Mouse (Mus musculus) midbrain, postnatal 0 days (tissue): ENCODE measurements around the gene Gng7. TPM values are rescaled to one million over a fixed set of nuclear protein-coding genes. Genes with fewer than 3 reads are reported as not detected.

Experiments
- ATAC-seq: fragments of 200-750 bp; cut with Nextera tagmentation; 2 replicates; pipeline ENCODE4 v1.8.0; 2017; ENCODE audit warnings: moderate number of reproducible peaks, mild to moderate bottlenecking, moderate TSS enrichment, moderate library complexity; ENCODE audit not compliant: low FRiP score
- DNase-seq: peaks from one replicate; pipeline ENCODE4 v3.0.0-alpha.2; 2015; ENCODE audit warnings: low spot score
- H3K27ac ChIP-seq: fragments of 300-500 bp; sonication (generic); 2 replicates; pipeline ENCODE4 v1.5.1; 2014; ENCODE audit warnings: low read depth, mild to moderate bottlenecking, low read length, mixed read lengths
- H3K27me3 ChIP-seq: fragments of 300-500 bp; sonication (generic); 2 replicates; pipeline ENCODE4 v1.6.1; 2014; ENCODE audit warnings: low read length, control low read depth, mixed read lengths; ENCODE audit not compliant: insufficient read depth
- H3K36me3 ChIP-seq: fragments of 300-500 bp; sonication (generic); 2 replicates; pipeline ENCODE4 v1.6.1; 2014; ENCODE audit warnings: low read length, control low read depth, mixed read lengths; ENCODE audit not compliant: insufficient read depth
- H3K4me1 ChIP-seq: fragments of 300-500 bp; sonication (generic); 2 replicates; pipeline ENCODE4 v1.6.1; 2014; ENCODE audit warnings: mild to moderate bottlenecking, control low read depth, antibody characterized with exemption, low read length, mixed read lengths; ENCODE audit not compliant: insufficient read depth
- H3K4me2 ChIP-seq: fragments of 300-500 bp; sonication (generic); 2 replicates; pipeline ENCODE4 v1.6.1; 2014; ENCODE audit warnings: low read depth, mild to moderate bottlenecking, low read length, mixed read lengths; ENCODE audit not compliant: poor library complexity, severe bottlenecking
- H3K4me3 ChIP-seq: fragments of 300-500 bp; sonication (generic); 2 replicates; pipeline ENCODE4 v1.5.1; 2014; ENCODE audit warnings: low read depth, mild to moderate bottlenecking, low read length, moderate library complexity
- H3K9ac ChIP-seq: fragments of 300-500 bp; sonication (generic); replicated peaks from 2 replicates; pipeline ENCODE4 v1.6.1; 2014; ENCODE audit warnings: mild to moderate bottlenecking, low read length, moderate library complexity, mixed read lengths; ENCODE audit not compliant: poor library complexity, severe bottlenecking
- H3K9me3 ChIP-seq: fragments of 300-500 bp; sonication (generic); 2 replicates; pipeline ENCODE4 v1.6.1; 2016; ENCODE audit warnings: low read length, control low read depth
- CTCF ChIP-seq: IDR thresholded peaks from 2 replicates; pipeline ENCODE4 v1.5.1; 2016; ENCODE audit warnings: antibody characterized with exemption, mild to moderate bottlenecking
- WGBS: fragments of 180-500 bp; shearing (Covaris S2); extraction: QIAGEN DNeasy Blood & Tissue Kit; methylation state at CpG from one replicate; pipeline ENCODE4 v1.1.7; 2014; 5-methylcytosine and 5-hydroxymethylcytosine counted together
- polyA plus RNA-seq: library from polyadenylated mRNA; unstranded; fragments of >200 nt; fragmentation: Nextera tagmentation; extraction: Ambion mirVana; gene quantifications from 2 replicates; pipeline ENCODE4 v1.2.1, GENCODE M21; 2015
- total RNA-seq: library from RNA; depleted of rRNA; stranded (reverse); fragments of >200 nt; gene quantifications from 2 replicates; pipeline ENCODE4 v1.2.3, GENCODE M21; 2014

The Gng7 gene
- total and polyA plus RNA-seq, 2 experiments from 2014 or later: 29.5 to 40.7 TPM

DNA sequence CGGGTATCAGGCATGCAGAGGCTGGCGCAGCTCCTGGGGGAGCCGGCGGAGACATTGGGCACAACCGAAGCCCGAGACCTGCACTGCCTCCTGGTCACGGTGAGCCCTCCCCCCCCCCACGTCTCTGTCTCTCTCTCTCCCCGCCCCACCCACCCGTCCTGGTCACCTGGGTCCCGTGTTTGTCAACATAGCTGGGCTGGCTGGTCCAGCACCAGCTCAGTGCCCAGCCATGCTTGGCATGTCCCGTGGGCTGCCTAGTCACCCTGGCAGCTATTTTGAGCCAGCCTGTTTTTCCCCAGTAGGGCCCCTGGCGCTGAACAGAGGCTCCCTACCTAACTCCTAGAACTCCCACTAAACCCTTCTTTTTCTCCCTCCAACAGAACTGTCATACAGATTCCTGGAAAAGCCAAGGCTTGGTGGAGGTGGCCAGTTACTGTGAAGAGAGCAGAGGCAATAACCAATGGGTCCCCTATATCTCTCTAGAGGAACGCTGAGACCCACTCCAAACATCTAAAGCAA lies 83.5 kb downstream of the Gng7 start:
- no peaks in the 10 kb centered on the region for H3K36me3 ChIP-seq
- peak overlapping the region; percentile 87 for H3K4me2 ChIP-seq
- WGBS: 3% methylated on average over 14 of the region's 14 CpGs
- TF ChIP-seq CTCF: no peak
- H3K9me3 ChIP-seq: no peaks in the 10 kb centered on the region
- peak overlapping the region; percentile 48 for H3K4me3 ChIP-seq
- H3K27me3 ChIP-seq: peaks cover 44% of the 10 kb centered on the region
- H3K27ac ChIP-seq: no peak overlapping the region
- no peak overlapping the region for H3K9ac ChIP-seq
- H3K4me1 ChIP-seq: peaks cover 14% of the 10 kb centered on the region
- ATAC-seq: no peak
- peak; percentile 53 for DNase-seq

DNA sequence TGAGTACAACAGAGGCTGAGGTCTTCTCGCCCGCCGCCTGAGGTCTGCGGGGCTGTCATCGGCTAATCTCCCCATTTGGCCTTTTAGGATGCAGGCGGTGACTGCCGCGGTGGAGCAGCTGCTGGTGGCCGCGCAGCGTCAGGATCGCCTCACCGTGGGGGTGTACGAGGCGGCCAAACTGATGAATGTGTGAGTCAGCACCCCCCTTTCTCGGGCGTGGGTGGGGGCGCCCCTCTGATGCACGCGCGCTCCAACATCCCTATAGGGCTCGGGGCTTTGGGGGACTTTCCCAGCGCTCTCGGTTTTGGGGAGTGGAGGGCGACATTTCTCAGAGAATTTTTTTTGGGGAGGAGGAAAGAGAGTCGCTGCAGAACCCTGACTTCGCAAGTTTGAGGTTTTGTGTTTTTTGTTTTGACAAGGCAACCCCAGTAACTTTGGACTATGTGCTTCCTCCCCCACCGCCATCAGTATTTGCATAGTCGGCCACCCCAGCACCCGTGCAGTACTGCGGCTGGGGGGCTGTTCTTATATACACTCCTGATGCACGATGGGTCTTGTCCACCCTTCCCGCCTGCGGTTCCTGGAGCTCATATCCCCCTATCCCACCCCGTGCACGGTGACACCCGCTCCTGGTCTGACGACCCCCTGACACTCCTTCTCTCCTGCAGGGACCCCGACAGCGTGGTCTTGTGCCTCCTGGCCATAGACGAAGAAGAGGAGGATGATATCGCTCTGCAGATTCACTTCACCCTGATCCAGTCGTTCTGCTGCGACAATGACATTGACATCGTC lies 84.2 kb downstream of the Gng7 start:
- no peak for ATAC-seq
- peaks cover 38% of the 10 kb centered on the region for H3K27me3 ChIP-seq
- under 1% methylated on average over 42 of the region's 45 CpGs for WGBS
- no peak overlapping the region for H3K27ac ChIP-seq
- H3K36me3 ChIP-seq: no peaks in the 10 kb centered on the region
- H3K4me3 ChIP-seq: peak overlapping the region; percentile 48
- no peak for TF ChIP-seq CTCF
- H3K9me3 ChIP-seq: no peaks in the 10 kb centered on the region
- DNase-seq: no peak
- peak overlapping the region; percentile 40; the same call in 1 of the 2 replicates for H3K9ac ChIP-seq
- peaks cover 11% of the 10 kb centered on the region; the same call in 1 of the 2 replicates for H3K4me1 ChIP-seq
- H3K4me2 ChIP-seq: peak overlapping the region; percentile 87

DNA sequence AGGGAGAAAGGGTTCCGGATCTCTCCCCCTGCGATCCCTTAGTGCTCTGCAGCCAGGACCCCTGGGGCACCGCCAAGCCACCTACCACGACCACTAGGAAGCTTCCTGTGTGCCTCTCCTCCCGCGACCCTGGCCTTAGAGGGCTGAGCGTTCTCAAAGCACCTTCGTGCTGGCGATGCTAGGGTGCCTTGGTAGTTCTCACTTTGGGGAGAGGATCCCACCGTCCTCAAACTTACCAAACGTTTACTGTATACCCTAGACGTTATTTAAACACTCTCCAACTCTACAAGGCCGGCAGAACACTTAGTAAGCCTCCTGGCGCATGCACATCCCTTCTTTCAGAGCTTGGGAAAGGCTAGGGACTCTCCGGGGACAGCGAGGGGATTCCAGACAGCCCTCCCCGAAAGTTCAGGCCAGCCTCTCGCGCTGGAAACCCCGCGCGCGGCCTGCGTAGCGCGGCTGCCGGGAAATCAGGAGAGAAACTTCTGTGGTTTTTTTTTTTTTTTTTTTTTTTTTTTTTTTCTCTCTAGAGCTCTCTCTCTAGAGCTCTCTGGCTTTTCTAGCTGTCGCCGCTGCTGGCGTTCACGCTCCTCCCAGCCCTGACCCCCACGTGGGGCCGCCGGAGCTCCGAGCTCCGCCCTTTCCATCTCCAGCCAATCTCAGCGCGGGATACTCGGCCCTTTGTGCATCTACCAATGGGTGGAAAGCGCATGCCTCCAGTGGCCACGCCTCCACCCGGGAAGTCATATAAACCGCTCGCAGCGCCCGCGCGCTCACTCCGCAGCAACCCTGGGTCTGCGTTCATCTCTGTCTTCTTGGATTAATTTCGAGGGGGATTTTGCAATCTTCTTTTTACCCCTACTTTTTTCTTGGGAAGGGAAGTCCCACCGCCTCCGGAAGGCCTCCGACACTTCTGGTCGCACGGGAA lies 85.2 kb downstream of the Gng7 start, which contains the start of gene Gadd45b:
Gadd45b (plus strand) TSS at position 775 of the 928 bp plus-strand sequence.
- Histone ChIP-seq H3K27ac (peak within 1 kb of the TSS; percentile 44; the same call in 1 of the 2 replicates), H3K4me2 (peak within 1 kb of the TSS; percentile 87), H3K27me3 (peaks cover 31% of the 10 kb centered on the region), H3K9ac (peak within 1 kb of the TSS; percentile 66), H3K9me3 (no peaks in the 10 kb centered on the region), H3K36me3 (no peaks in the 10 kb centered on the region), H3K4me3 (peak within 1 kb of the TSS; percentile 48), H3K4me1 (peaks cover 11% of the 10 kb centered on the region; the same call in 1 of the 2 replicates)
- TF ChIP-seq CTCF: no peak
- peak; percentile 99 for DNase-seq
- under 1% methylated on average over 56 of the region's 56 CpGs for WGBS
- ATAC-seq: peak; percentile 92

DNA sequence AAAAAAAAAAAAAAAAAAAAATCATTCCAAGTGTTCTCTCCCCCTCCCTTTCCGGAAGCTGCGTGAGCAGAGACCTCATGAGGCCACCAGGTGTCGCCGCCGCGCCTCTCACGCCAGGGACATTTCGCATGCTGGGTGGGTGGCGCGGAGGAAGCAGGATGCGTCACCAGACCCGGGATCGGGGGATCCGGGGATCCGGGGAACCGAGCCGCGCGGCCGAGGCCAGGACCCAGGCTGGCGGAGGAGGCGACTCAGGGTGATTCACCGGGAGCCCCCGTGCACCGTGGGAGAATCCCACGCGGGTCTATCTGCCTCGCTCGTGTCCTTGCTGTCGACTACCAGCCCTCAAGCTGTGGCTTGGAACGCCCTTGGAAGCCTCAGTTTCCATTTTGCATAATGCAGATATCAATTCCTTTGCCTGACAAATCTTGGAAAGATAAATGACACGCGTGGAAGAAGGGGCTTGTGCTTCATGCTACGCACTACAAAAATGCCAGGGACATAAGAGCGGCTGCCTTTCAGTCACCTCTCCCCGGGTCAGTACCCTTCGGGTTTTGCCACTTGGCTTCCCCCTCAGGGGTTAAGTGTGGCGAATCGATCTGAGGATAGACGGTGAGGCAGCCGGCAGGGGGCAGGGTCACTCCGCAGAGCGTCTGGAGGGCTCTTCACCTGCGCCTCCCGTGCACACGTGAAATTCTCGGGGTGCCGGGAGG lies 86.0 kb downstream of the Gng7 start:
- Histone ChIP-seq H3K9me3 (no peaks in the 10 kb centered on the region), H3K4me2 (peak overlapping the region; percentile 87), H3K27ac (0 out of 2 replicates have a peak overlapping the region, but pooled peaks have one; percentile 44), H3K27me3 (peaks cover 23% of the 10 kb centered on the region), H3K36me3 (no peaks in the 10 kb centered on the region), H3K9ac (peak overlapping the region; percentile 66), H3K4me1 (peaks cover 11% of the 10 kb centered on the region; the same call in 1 of the 2 replicates), H3K4me3 (peak overlapping the region; percentile 48)
- ATAC-seq (peak; percentile 28; the same call in 1 of the 2 replicates), DNase-seq (peak; percentile 88)
- WGBS: under 1% methylated on average over 47 of the region's 48 CpGs
- TF ChIP-seq CTCF: peak; percentile 93

DNA sequence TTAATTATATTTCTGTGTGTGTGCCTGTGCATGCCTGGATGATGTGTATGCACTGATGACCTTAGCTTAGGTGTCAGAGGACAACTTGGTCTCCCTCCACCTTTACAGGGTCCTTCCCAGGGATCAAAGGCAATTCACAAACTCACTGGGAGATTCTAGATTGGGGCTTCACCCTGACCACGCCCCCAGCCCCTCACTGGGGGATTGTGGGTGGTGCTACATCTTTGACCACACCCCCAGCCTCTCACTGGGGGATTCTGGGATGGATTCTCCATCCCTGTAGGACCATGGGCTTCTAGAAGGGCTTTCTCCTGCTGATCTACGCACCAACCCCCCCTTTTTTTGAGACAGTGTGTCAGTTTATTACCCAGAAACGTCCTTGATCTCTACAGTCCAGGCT lies 89.3 kb downstream of the Gng7 start:
- no peak for DNase-seq
- H3K4me2 ChIP-seq: no peak overlapping the region
- H3K9me3 ChIP-seq: no peaks in the 10 kb centered on the region
- no peak overlapping the region for H3K9ac ChIP-seq
- peaks cover 2% of the 10 kb centered on the region; the same call in 1 of the 2 replicates for H3K4me1 ChIP-seq
- no peaks in the 10 kb centered on the region for H3K36me3 ChIP-seq
- no peak overlapping the region for H3K4me3 ChIP-seq
- no peak overlapping the region for H3K27ac ChIP-seq
- 42% methylated on average over 3 of the region's 3 CpGs for WGBS
- no peak for TF ChIP-seq CTCF
- no peak for ATAC-seq
- no peaks in the 10 kb centered on the region for H3K27me3 ChIP-seq
